ENCODE assay signal across 26 mouse cellular contexts in the genomic region with DNA sequence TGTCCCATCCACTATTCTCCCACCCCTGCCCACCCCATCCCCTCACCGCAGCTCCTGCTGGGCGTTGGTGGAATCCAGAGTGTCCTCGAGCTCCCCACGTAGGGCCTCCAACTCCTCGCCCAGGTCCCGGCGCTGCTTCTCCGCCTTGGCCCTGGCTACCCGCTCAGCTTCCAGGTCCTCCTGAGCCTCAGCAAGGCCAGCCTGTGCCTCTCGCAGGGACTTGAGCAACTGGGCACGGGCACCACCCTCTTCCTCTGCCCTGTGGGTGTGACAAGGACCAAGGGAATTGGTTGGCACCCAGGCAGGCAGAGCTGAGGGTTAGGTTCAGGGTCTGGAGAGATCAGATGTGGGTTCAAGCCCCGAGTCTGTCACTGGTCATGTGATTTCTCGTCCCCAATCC. TPM values are rescaled to one million over a fixed set of nuclear protein-coding genes. Genes with fewer than 3 reads are reported as not detected.
"Had no signal": no experiment of that assay in that cellular context is flagged by ENCODE, and none has a peak within 500 bp of the region (broad histone marks: within the 10 kb centered on the region; RNA-seq: fewer than 3 reads in every experiment).

No protein-coding gene starts in this region.

- H3K4me1 ChIP-seq: heart, embryonic 13.5 days; heart, embryonic 15.5 days; intestine, embryonic 15.5 days; limb, embryonic 10.5 days; limb, embryonic 12.5 days; liver, embryonic 13.5 days; liver, embryonic 15.5 days had no signal

- H3K4me3 ChIP-seq: gastrocnemius, adult 2 months; heart, adult 2 months; heart, embryonic 13.5 days; heart, embryonic 15.5 days; hindbrain, embryonic 10.5 days; hindbrain, embryonic 12.5 days; intestine, embryonic 15.5 days; layer of hippocampus, adult 2 months; left cerebral cortex, adult 2 months; limb, embryonic 10.5 days; limb, embryonic 12.5 days; liver, embryonic 13.5 days; liver, embryonic 15.5 days had no signal

- H3K27ac ChIP-seq: gastrocnemius, adult 2 months; heart, adult 2 months; heart, embryonic 13.5 days; heart, embryonic 15.5 days; hindbrain, embryonic 10.5 days; hindbrain, embryonic 12.5 days; hindbrain, embryonic 14.5 days; intestine, embryonic 15.5 days; layer of hippocampus, adult 2 months; left cerebral cortex, adult 2 months; limb, embryonic 10.5 days; limb, embryonic 12.5 days; liver, embryonic 13.5 days; liver, embryonic 15.5 days had no signal

- DNase-seq: gastrocnemius, adult 2 months; gastrocnemius, postnatal 10 days; gastrocnemius, postnatal 25 days; heart, adult 2 months; heart, postnatal 4 days; kidney, adult 18-20 months; kidney, adult 8-10 months; kidney, postnatal 10 days; kidney, postnatal 25 days; kidney, postnatal 4 days; liver; liver, embryonic 13.5 days; liver, postnatal 0 days had no signal

- H3K27me3 ChIP-seq: intestine, embryonic 15.5 days; liver, embryonic 13.5 days; liver, embryonic 15.5 days had no signal

RNA-seq across cellular contexts. Expression of a gene that starts 36.5 kb away (rescaled TPM):
- polyA plus RNA-seq: heart, postnatal 0 days; inflammation-experienced regulatory T-cells, adult 6 months had no signal

RNA-seq across cellular contexts. Expression of a gene that starts 43.7 kb away (rescaled TPM):
- polyA plus RNA-seq: inflammation-experienced regulatory T-cells, adult 6 months had no signal
